In the genomic region with DNA sequence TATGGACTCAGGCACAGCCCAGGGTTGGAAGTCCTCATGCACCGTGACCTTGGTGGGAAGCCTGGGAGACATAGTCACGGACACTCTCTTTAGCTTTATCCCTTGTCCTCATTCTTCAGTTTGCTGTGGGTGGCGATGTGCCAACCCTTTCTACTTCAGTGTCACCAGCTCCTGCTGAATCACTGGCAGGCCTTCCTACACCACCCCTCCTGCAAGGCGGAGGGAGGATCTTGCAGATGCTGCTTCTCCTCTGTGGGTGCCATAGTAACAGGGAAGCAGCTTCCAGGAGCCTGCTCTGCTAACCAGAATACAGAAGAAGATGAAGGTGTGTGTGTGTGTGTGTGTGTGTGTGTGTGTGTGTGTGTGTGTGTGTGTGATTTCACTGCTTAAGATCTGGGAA, we compare ENCODE assay signal across 10 mouse cellular contexts. TPM values are rescaled to one million over a fixed set of nuclear protein-coding genes. Genes with fewer than 3 reads are reported as not detected.
A peak's percentile ranks its signal among the peaks of the same experiment; 100 is the strongest.
DNase-seq lines count a peak whose midpoint lies in the region; ATAC-seq and TF ChIP-seq lines count a peak whose summit lies in the region.
"Had no signal": no experiment of that assay in that cellular context is flagged by ENCODE, and none has a peak within 500 bp of the region (broad histone marks: within the 10 kb centered on the region; RNA-seq: fewer than 3 reads in every experiment).

No protein-coding gene starts in this region.

- H3K4me1 ChIP-seq in thymus, adult 2 months (replicated peaks; ENCODE audit: control insufficient read depth, insufficient read depth, low read length), result peaks cover 27% of the 10 kb centered on the region
- H3K4me1 ChIP-seq: embryonic facial prominence, embryonic 13.5 days had no signal

- H3K27me3 ChIP-seq in thymus, adult 2 months (ENCODE audit: control insufficient read depth, insufficient read depth, low read length), result no peaks in the 10 kb centered on the region
- H3K27me3 ChIP-seq: embryonic facial prominence, embryonic 13.5 days; kidney, embryonic 15.5 days had no signal

- no peak for TF ChIP-seq CTCF in thymus, adult 2 months (IDR thresholded peaks at IDR 0.05; ENCODE audit: borderline replicate concordance, control insufficient read depth, extremely low read depth, insufficient read depth, low read length, poor library complexity)

- H3K4me3 ChIP-seq in thymus, adult 2 months (ENCODE audit: control insufficient read depth, insufficient read depth, low read length), result no peak overlapping the region
- H3K4me3 ChIP-seq: embryonic facial prominence, embryonic 13.5 days; kidney, embryonic 15.5 days had no signal

- ATAC-seq in monocyte, adult 5-6 weeks (replicated peaks; ENCODE audit: insufficient number of reproducible peaks, low FRiP score, low TSS enrichment, poor library complexity, severe bottlenecking), result no peak
- no peak for ATAC-seq in erythroid progenitor cell, adult 5-6 weeks (replicated peaks; ENCODE audit: low FRiP score, poor library complexity, severe bottlenecking)

- no peak overlapping the region for H3K27ac ChIP-seq in thymus, adult 2 months (ENCODE audit: control insufficient read depth, insufficient read depth, low read length)
- H3K27ac ChIP-seq: embryonic facial prominence, embryonic 13.5 days; kidney, embryonic 15.5 days had no signal

- TF ChIP-seq POLR2A in thymus, adult 2 months (IDR thresholded peaks at IDR 0.05; ENCODE audit: control insufficient read depth, extremely low read depth, insufficient read depth, low read length, poor library complexity), result no peak

- 49% methylated on average over 4 of the region's 4 CpGs for WGBS in thymus, adult 2 months

- peak; percentile 37 to 39 for DNase-seq in monocyte, adult 2 months (ENCODE audit: low read depth in 1 of 2, low spot score in 2 of 2)
- peak; percentile 97 for DNase-seq in brain, adult 2 months (ENCODE audit: low read depth, low spot score)
- DNase-seq in layer of hippocampus, postnatal 14 days (ENCODE audit: low spot score in 2 of 2), result peak; percentile 35 to 53
- peak; percentile 87 for DNase-seq in right cerebral cortex, postnatal 14 days
- DNase-seq in thymus, postnatal 36 days, result no peak
- DNase-seq in thymus, adult 2 months, result no peak

- H3K36me3 ChIP-seq in thymus, adult 2 months (ENCODE audit: control insufficient read depth, insufficient read depth, low read length), result no peaks in the 10 kb centered on the region
- H3K36me3 ChIP-seq: embryonic facial prominence, embryonic 13.5 days; kidney, embryonic 15.5 days had no signal

RNA-seq across cellular contexts. Expression of a gene that starts 4.8 kb away (rescaled TPM):
- 71.4 to 93.1 TPM (median 76.4 TPM) in 3 replicates for total RNA-seq in monocyte, adult 5-6 weeks (2017)
- total RNA-seq in layer of hippocampus, postnatal 14 days (2021), result 100 to 1,000 TPM; 201 to 215 TPM
- 32.8 and 34.4 TPM in 2 replicates for total RNA-seq in erythroid progenitor cell, adult 5-6 weeks (2015; ENCODE audit: low replicate concordance)
- 35.5 and 44.9 TPM in 2 replicates for total RNA-seq in erythroid progenitor cell, adult 5-6 weeks (2017; ENCODE audit: low replicate concordance)
- 69.3 and 72.4 TPM in 2 replicates for polyA plus RNA-seq in thymus, adult 2 months (2012; rRNA removed)

RNA-seq across cellular contexts. Expression of a gene that starts 30.9 kb away (rescaled TPM):
- total RNA-seq in monocyte, adult 5-6 weeks (2017), result 13.7 to 53.1 TPM (median 36.9 TPM) in 3 replicates
- 10 to 100 TPM; 24.4 to 26.3 TPM for total RNA-seq in layer of hippocampus, postnatal 14 days (2021)
- 13.0 and 21.4 TPM in 2 replicates for total RNA-seq in erythroid progenitor cell, adult 5-6 weeks (2015; ENCODE audit: low replicate concordance)
- total RNA-seq in erythroid progenitor cell, adult 5-6 weeks (2017; ENCODE audit: low replicate concordance), result 8.8 and 30.4 TPM in 2 replicates
- polyA plus RNA-seq in thymus, adult 2 months (2012; rRNA removed), result 28.8 and 31.9 TPM in 2 replicates

RNA-seq across cellular contexts. Expression of a gene that starts 31.9 kb away (rescaled TPM):
- 887 to 1,002 TPM (median 999 TPM) in 3 replicates for total RNA-seq in monocyte, adult 5-6 weeks (2017)
- 100 to 1,000 TPM; 231 to 244 TPM for total RNA-seq in layer of hippocampus, postnatal 14 days (2021)
- 296 and 321 TPM in 2 replicates for total RNA-seq in erythroid progenitor cell, adult 5-6 weeks (2015; ENCODE audit: low replicate concordance)
- 347 and 417 TPM in 2 replicates for total RNA-seq in erythroid progenitor cell, adult 5-6 weeks (2017; ENCODE audit: low replicate concordance)
- 302 and 311 TPM in 2 replicates for polyA plus RNA-seq in thymus, adult 2 months (2012; rRNA removed)

RNA-seq across cellular contexts. Expression of a gene that starts 44.2 kb away (rescaled TPM):
- total RNA-seq in monocyte, adult 5-6 weeks (2017), result 60.7 to 130 TPM (median 83.6 TPM) in 3 replicates
- 10 to 100 TPM; 28.9 to 33.8 TPM for total RNA-seq in layer of hippocampus, postnatal 14 days (2021)
- total RNA-seq in erythroid progenitor cell, adult 5-6 weeks (2015; ENCODE audit: low replicate concordance), result 11.5 and 20.1 TPM in 2 replicates
- total RNA-seq in erythroid progenitor cell, adult 5-6 weeks (2017; ENCODE audit: low replicate concordance), result 51.5 and 62.1 TPM in 2 replicates
- polyA plus RNA-seq in thymus, adult 2 months (2012; rRNA removed), result 50.7 and 51.1 TPM in 2 replicates

RNA-seq across cellular contexts. Expression of a gene that starts 47.2 kb away (rescaled TPM):
- 27.5 to 45.6 TPM (median 37.9 TPM) in 3 replicates for total RNA-seq in monocyte, adult 5-6 weeks (2017)
- 1 to 10 TPM; 2.0 to 3.0 TPM for total RNA-seq in layer of hippocampus, postnatal 14 days (2021)
- total RNA-seq in erythroid progenitor cell, adult 5-6 weeks (2015; ENCODE audit: low replicate concordance), result 1.8 and 4.2 TPM in 2 replicates
- total RNA-seq in erythroid progenitor cell, adult 5-6 weeks (2017; ENCODE audit: low replicate concordance), result 19.1 and 24.3 TPM in 2 replicates
- 0.56 and 1.2 TPM in 2 replicates for polyA plus RNA-seq in thymus, adult 2 months (2012; rRNA removed)

Comparison
In these comparisons a context has a peak if more than half of its experiments do, and no peak if none do; other contexts are left out.
1. DNase-seq: peak in monocyte, adult 2 months (2 of 2), brain, adult 2 months (single experiment), layer of hippocampus, postnatal 14 days (2 of 2) and right cerebral cortex, postnatal 14 days (single experiment); none in thymus, postnatal 36 days (0 of 2) and thymus, adult 2 months (single experiment).